Mouse (Mus musculus) intestine, postnatal 0 days (tissue): Measurements from ENCODE around the gene Plce1. TPM values are rescaled to one million over a fixed set of nuclear protein-coding genes. Genes with fewer than 3 reads are reported as not detected.

Experiments
- ATAC-seq: fragments of 200-750 bp; cut with Nextera tagmentation; 2 replicates; pipeline ENCODE4 v1.8.0; 2017; ENCODE audit warnings: mild to moderate bottlenecking, moderate TSS enrichment, moderate library complexity
- H3K27ac ChIP-seq: fragments of 300-500 bp; sonication (generic); 2 replicates; pipeline ENCODE4 v1.5.1; 2014; ENCODE audit warnings: mild to moderate bottlenecking, low read depth, low read length, moderate library complexity
- H3K27me3 ChIP-seq: fragments of 300-500 bp; sonication (generic); replicated peaks from 2 replicates; pipeline ENCODE4 v1.6.1; 2014; ENCODE audit warnings: low read length, mixed read lengths; ENCODE audit not compliant: control insufficient read depth, insufficient read depth
- H3K36me3 ChIP-seq: fragments of 300-500 bp; sonication (generic); 2 replicates; pipeline ENCODE4 v1.6.1; 2014; ENCODE audit warnings: mild to moderate bottlenecking, moderate library complexity; ENCODE audit not compliant: control insufficient read depth, insufficient read depth
- H3K4me1 ChIP-seq: fragments of 300-500 bp; sonication (generic); replicated peaks from 2 replicates; pipeline ENCODE4 v1.6.1; 2014; ENCODE audit warnings: antibody characterized with exemption, low read length, mixed read lengths; ENCODE audit not compliant: control insufficient read depth, insufficient read depth
- H3K4me2 ChIP-seq: fragments of 300-500 bp; sonication (generic); replicated peaks from 2 replicates; pipeline ENCODE4 v1.6.1; 2014; ENCODE audit warnings: low read depth, mild to moderate bottlenecking, moderate library complexity
- H3K4me3 ChIP-seq: fragments of 300-500 bp; sonication (generic); 2 replicates; pipeline ENCODE4 v1.5.1; 2014; ENCODE audit warnings: low read depth, low read length
- H3K9ac ChIP-seq: fragments of 300-500 bp; sonication (generic); 2 replicates; pipeline ENCODE4 v1.6.1; 2014; ENCODE audit warnings: mild to moderate bottlenecking, low read depth, low read length
- H3K9me3 ChIP-seq: fragments of 300-500 bp; sonication (generic); 2 replicates; pipeline ENCODE4 v1.6.1; 2016; ENCODE audit warnings: mixed run types; ENCODE audit not compliant: control insufficient read depth
- CTCF ChIP-seq: sonication (generic); IDR thresholded peaks from 2 replicates; pipeline ENCODE4 v1.5.1; 2016; ENCODE audit warnings: low read depth, mild to moderate bottlenecking, control low read depth, antibody characterized with exemption, moderate library complexity
- WGBS: fragments of 180-500 bp; shearing (Covaris S2); extraction: QIAGEN DNeasy Blood & Tissue Kit; methylation state at CpG from one replicate; pipeline ENCODE4 v1.1.7; 2014; 5-methylcytosine and 5-hydroxymethylcytosine counted together
- polyA plus RNA-seq: library from polyadenylated mRNA; unstranded; fragments of >200 nt; fragmentation: Nextera tagmentation; extraction: Ambion mirVana; gene quantifications from 2 replicates; pipeline ENCODE4 v1.2.1, GENCODE M21; 2015

Gene Plce1
- polyA plus RNA-seq, 1 experiment from 2014 or later: 2.9 TPM

GRCm38 (mm10) chr19:38723969-38724368 lies 243.1 kb downstream of the Plce1 start:
- no peak for TF ChIP-seq CTCF
- ATAC-seq: no peak
- 65% methylated on average over 5 of the region's 5 CpGs for WGBS

DNA sequence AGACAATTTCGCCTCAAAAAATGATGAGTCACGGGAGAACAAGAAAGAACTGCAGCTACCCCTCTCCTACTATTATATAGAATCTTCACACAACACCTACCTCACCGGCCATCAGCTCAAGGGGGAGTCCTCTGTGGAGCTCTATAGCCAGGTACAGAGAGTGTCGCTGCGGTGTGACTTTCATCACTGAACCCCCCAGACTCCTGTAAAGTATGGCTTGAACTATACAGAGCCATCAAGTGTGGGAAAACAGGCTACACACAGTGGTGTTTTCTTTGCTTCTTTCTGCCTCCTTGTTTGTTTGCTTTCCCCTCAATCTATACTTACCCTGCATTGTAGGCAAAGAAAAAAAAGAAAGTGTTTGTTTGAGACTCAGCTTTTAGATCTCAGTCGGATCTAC lies 247.9 kb downstream of the Plce1 start:
- Histone ChIP-seq H3K36me3 (no peaks in the 10 kb centered on the region), H3K4me2 (no peak overlapping the region), H3K9ac (no peak overlapping the region), H3K4me3 (no peak overlapping the region), H3K27me3 (no peaks in the 10 kb centered on the region), H3K27ac (no peak overlapping the region), H3K9me3 (no peaks in the 10 kb centered on the region), H3K4me1 (no peaks in the 10 kb centered on the region)
- no peak for TF ChIP-seq CTCF
- WGBS: 61% methylated on average over 6 of the region's 6 CpGs
- no peak for ATAC-seq

More at GRCm38 (mm10) chr19:38723969-38724368, 243.1 kb downstream of the Plce1 start:
- Histone ChIP-seq H3K9ac (no peak overlapping the region), H3K27me3 (no peaks in the 10 kb centered on the region), H3K4me1 (peaks cover 8% of the 10 kb centered on the region; the same call in 1 of the 2 replicates), H3K27ac (no peak overlapping the region), H3K4me3 (no peak overlapping the region), H3K9me3 (no peaks in the 10 kb centered on the region), H3K36me3 (no peaks in the 10 kb centered on the region), H3K4me2 (no peak overlapping the region)

DNA sequence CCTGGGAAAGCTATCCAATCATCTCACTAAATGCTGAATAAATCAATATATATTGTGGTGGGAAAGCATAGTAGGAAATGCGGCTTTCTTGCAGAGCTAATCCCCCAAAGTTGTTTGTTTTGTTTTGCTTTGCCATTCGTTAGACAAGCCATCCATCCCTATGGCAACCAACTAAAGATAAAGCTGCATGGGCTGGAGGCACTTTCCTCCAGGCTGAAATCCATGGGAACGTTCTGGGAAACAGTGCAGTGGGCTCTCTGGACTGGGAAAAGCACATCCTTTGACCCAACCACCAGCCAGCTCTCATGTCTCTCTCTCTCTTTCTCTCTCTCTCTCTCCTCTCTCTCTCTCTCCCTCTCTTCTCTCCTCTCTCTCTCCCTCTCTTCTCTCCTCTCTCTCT lies 248.4 kb downstream of the Plce1 start:
- Histone ChIP-seq H3K9me3 (no peaks in the 10 kb centered on the region), H3K9ac (no peak overlapping the region), H3K27ac (no peak overlapping the region), H3K4me3 (no peak overlapping the region), H3K36me3 (no peaks in the 10 kb centered on the region), H3K27me3 (no peaks in the 10 kb centered on the region), H3K4me2 (no peak overlapping the region), H3K4me1 (no peaks in the 10 kb centered on the region)
- TF ChIP-seq CTCF: no peak
- no peak for ATAC-seq
- 32% methylated on average over 3 of the region's 3 CpGs for WGBS

- no peak for ATAC-seq
- H3K4me2 ChIP-seq: no peak overlapping the region
Measured at GRCm38 (mm10) chr19:38744546-38744945, 263.6 kb downstream of the Plce1 start.

DNA sequence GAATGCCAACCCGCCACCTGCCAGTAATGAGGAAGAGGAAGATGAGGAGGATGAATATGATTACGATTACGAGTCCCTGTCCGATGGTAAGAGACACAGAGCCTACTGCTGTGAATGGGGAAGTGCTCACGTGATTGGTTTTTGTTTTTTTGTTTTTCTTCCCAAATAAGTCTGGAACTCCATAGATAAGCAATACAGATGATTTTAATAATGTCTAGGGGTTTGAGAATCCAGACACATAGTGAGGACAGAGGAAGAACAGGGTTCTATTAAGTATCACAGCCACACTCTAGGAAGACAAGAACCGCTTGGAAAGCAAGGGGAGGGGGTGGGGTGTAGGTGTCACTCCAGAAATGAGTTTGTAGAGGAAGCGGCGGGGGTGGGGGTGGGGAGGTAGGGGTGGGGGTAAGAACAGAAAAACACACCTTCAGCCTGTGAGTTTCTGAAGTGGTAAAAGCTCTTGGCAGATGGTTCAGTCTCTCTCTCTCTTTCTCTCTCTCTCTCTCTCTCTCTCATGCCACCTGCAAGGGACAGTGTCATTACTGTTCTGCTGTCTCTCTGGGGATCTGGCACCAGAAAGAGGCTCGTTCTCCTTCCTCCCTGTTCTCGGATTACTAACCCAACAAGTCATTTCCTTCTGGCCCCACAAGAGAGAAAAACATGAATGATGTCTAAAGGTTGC lies 265.0 kb downstream of the Plce1 start:
- Histone ChIP-seq H3K4me2 (no peak overlapping the region), H3K27ac (no peak overlapping the region), H3K4me3 (no peak overlapping the region), H3K36me3 (no peaks in the 10 kb centered on the region), H3K9ac (no peak overlapping the region), H3K4me1 (no peaks in the 10 kb centered on the region), H3K27me3 (no peaks in the 10 kb centered on the region), H3K9me3 (no peaks in the 10 kb centered on the region)
- TF ChIP-seq CTCF: no peak
- WGBS: 65% methylated on average over 10 of the region's 10 CpGs
- ATAC-seq: peak; percentile 41

More at GRCm38 (mm10) chr19:38744546-38744945, 263.6 kb downstream of the Plce1 start:
- H3K4me1 ChIP-seq: no peaks in the 10 kb centered on the region
- no peak overlapping the region for H3K9ac ChIP-seq
- WGBS: 81% methylated on average over 8 of the region's 8 CpGs
- no peaks in the 10 kb centered on the region for H3K27me3 ChIP-seq
- no peaks in the 10 kb centered on the region for H3K9me3 ChIP-seq
- no peaks in the 10 kb centered on the region for H3K36me3 ChIP-seq
- H3K27ac ChIP-seq: no peak overlapping the region
- TF ChIP-seq CTCF: no peak
- H3K4me3 ChIP-seq: no peak overlapping the region

GRCm38 (mm10) chr19:38746492-38747014 lies 265.6 kb downstream of the Plce1 start:
- ATAC-seq: peak; percentile 51
- TF ChIP-seq CTCF: no peak
- WGBS: 58% methylated on average over 6 of the region's 6 CpGs
- no peak overlapping the region for H3K4me2 ChIP-seq
- no peak overlapping the region for H3K4me3 ChIP-seq
- H3K9me3 ChIP-seq: no peaks in the 10 kb centered on the region
- no peak overlapping the region for H3K27ac ChIP-seq
- H3K9ac ChIP-seq: no peak overlapping the region
- no peaks in the 10 kb centered on the region for H3K36me3 ChIP-seq
- H3K4me1 ChIP-seq: no peaks in the 10 kb centered on the region
- H3K27me3 ChIP-seq: no peaks in the 10 kb centered on the region
